Mouse (Mus musculus) midbrain, embryonic 13.5 days (tissue): Measurements from ENCODE around the gene Nuak2. TPM values are rescaled to one million over a fixed set of nuclear protein-coding genes. Genes with fewer than 3 reads are reported as not detected.
A peak's percentile ranks its signal among the peaks of the same experiment; 100 is the strongest.
"Not testable (repeated sequence)": the region's sequence is repeated elsewhere in the genome, so short reads cannot be mapped to it uniquely, and the experiment has no call there.

Experiments
- ATAC-seq: fragments of 200-750 bp; cut with Nextera tagmentation; 2 replicates; pipeline ENCODE4 v1.8.0; 2017; ENCODE audit warnings: mild to moderate bottlenecking, moderate TSS enrichment, moderate library complexity
- H3K27ac ChIP-seq: fragments of 300-500 bp; sonication (generic); 2 replicates; pipeline ENCODE4 v1.5.1; 2015; ENCODE audit warnings: inconsistent platforms, mild to moderate bottlenecking, moderate library complexity
- H3K27me3 ChIP-seq: fragments of 300-500 bp; sonication (generic); 2 replicates; pipeline ENCODE4 v1.6.1; 2015; ENCODE audit warnings: mild to moderate bottlenecking, inconsistent platforms
- H3K36me3 ChIP-seq: fragments of 300-500 bp; sonication (generic); 2 replicates; pipeline ENCODE4 v1.6.1; 2015; ENCODE audit warnings: mild to moderate bottlenecking, inconsistent platforms
- H3K4me1 ChIP-seq: fragments of 300-500 bp; sonication (generic); replicated peaks from 2 replicates; pipeline ENCODE4 v1.6.1; 2015; ENCODE audit warnings: inconsistent platforms
- H3K4me2 ChIP-seq: fragments of 300-500 bp; sonication (generic); replicated peaks from 2 replicates; pipeline ENCODE4 v1.6.1; 2015; ENCODE audit warnings: moderate library complexity, mild to moderate bottlenecking, inconsistent platforms
- H3K4me3 ChIP-seq: fragments of 300-500 bp; sonication (generic); replicated peaks from 2 replicates; pipeline ENCODE4 v1.5.1; 2015; ENCODE audit warnings: mild to moderate bottlenecking, inconsistent platforms
- H3K9ac ChIP-seq: fragments of 300-500 bp; sonication (generic); replicated peaks from 2 replicates; pipeline ENCODE4 v1.6.1; 2015; ENCODE audit warnings: mild to moderate bottlenecking, inconsistent platforms
- H3K9me3 ChIP-seq: fragments of 300-500 bp; sonication (generic); 2 replicates; pipeline ENCODE4 v1.6.1; 2016; ENCODE audit warnings: mild to moderate bottlenecking, inconsistent platforms
- WGBS: fragments of 180-500 bp; shearing (Covaris S2); methylation state at CpG from one replicate; pipeline ENCODE4 v1.1.7; 2015; 5-methylcytosine and 5-hydroxymethylcytosine counted together
- polyA plus RNA-seq: library from polyadenylated mRNA; unstranded; fragments of >200 nt; fragmentation: Nextera tagmentation; extraction: Ambion mirVana; gene quantifications from 2 replicates; pipeline ENCODE4 v1.2.1, GENCODE M21; 2015

Gene Nuak2
- polyA plus RNA-seq = 53.5 and 56.3 TPM in 2 replicates

DNA sequence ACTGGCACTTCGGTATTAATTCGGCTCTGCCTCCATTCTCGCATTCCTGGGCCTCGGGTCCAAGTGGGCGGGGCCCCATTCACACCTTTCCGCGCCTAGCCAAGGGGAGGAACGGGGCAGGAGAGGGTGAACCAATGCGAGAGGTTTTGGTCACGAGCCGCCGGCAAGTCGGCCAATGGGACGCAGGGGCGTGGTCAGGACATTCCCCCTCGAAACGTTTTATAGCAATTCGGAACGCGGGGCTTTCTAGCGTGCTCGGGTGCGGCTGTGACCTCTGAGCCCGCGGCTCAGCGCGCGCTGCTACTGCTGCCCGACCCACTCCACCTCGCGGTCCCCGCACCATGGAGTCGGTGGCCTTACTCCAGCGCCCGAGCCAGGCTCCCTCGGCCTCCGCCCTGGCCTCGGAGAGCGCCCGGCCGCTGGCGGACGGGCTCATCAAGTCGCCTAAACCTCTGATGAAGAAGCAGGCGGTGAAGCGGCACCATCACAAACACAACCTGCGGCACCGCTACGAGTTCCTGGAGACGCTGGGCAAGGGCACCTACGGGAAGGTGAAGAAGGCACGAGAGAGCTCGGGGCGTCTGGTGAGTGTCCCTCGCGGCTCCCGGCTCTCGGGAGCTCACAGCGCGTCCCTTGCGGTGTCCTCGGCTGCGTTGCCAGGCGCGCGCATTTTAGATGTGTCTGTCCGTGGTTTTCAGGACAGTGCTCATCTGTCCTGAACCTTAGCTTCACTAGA, at the start of gene Nuak2:
TSS of gene Nuak2 (plus strand) at position 238 of the 736 bp plus-strand sequence.
- WGBS = under 1% methylated on average over 67 of the region's 67 CpGs
- H3K4me2 ChIP-seq = peak within 1 kb of the TSS; percentile 78
- peak within 1 kb of the TSS; percentile 98 for H3K27ac ChIP-seq
- peak within 1 kb of the TSS; percentile 94 for H3K9ac ChIP-seq
- H3K9me3 ChIP-seq = no peaks in the 10 kb centered on the region
- H3K4me1 ChIP-seq = peaks cover 53% of the 10 kb centered on the region
- peak within 1 kb of the TSS; percentile 90 for H3K4me3 ChIP-seq
- peaks cover 9% of the 10 kb centered on the region; the same call in 1 of the 2 replicates for H3K27me3 ChIP-seq
- peak; percentile 84 for ATAC-seq
- no peaks in the 10 kb centered on the region for H3K36me3 ChIP-seq

DNA sequence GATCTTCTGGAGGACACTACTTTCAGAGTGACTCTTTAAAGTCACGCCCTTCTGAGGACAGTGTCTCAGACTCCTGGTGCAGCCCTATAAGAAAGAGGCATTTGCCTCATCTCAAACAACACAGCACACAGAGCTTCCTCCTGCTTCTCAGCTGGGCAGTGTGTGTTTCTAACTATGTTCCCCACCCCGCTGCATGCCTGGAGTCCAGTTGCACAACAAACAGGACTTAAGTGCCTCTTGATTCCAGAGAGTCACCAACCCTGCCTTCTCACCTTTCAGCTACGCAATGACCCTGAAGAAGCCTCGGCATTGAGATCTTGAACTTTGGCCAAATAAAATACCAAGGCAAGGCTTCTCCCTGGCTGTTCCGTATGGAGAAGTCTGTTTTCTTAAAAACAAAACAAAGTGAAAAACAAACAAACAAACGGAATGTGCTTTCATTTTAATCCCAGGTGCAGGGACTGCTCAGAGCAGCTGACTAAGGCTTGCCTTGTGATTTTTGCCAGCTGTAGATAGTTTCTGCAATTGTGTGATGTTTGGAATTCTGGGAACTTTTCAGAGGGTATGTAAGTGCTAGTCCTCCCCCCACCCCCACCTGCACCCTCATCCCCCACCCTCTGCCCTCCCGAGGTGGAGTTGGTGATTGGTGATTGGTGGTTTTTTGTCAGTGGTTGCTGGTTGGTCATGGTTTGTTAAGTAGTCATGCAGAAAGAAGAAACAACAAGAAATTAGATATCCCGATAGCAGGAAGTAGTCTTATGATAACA, 49.0 kb upstream of the Nuak2 start:
- Histone ChIP-seq H3K4me3 (no peak overlapping the region), H3K4me1 (peaks cover 14% of the 10 kb centered on the region), H3K9ac (no peak overlapping the region), H3K9me3 (no peaks in the 10 kb centered on the region), H3K27me3 (no peaks in the 10 kb centered on the region), H3K4me2 (no peak overlapping the region), H3K27ac (no peak overlapping the region), H3K36me3 (no peaks in the 10 kb centered on the region)
- 71% methylated on average over 8 of the region's 8 CpGs for WGBS
- ATAC-seq = no peak

DNA sequence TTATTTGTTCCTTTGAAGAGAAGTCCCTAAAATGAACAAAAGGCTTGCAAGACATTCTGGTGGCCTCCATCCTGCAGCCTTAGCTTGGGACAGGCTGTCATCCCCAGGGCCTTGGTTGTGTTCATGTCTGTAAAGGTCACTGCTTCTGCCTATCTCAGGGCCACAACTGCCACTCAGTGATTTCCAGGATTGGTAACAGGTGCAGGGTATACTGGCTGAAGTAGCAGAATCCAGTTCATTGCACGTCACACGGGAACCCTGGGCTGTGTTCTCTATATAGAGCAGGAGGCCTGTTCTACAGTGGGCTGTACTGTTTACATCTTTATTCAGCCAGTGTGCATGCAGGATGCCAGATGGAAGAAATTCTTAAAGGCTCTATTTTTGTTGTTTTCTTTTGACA, 48.0 kb upstream of the Nuak2 start:
- ATAC-seq = no peak
- Histone ChIP-seq H3K27ac (no peak overlapping the region), H3K9me3 (no peaks in the 10 kb centered on the region), H3K4me3 (no peak overlapping the region), H3K9ac (no peak overlapping the region), H3K4me2 (no peak overlapping the region), H3K27me3 (no peaks in the 10 kb centered on the region), H3K4me1 (peaks cover 14% of the 10 kb centered on the region), H3K36me3 (no peaks in the 10 kb centered on the region)
- 81% methylated on average over 2 of the region's 2 CpGs for WGBS

DNA sequence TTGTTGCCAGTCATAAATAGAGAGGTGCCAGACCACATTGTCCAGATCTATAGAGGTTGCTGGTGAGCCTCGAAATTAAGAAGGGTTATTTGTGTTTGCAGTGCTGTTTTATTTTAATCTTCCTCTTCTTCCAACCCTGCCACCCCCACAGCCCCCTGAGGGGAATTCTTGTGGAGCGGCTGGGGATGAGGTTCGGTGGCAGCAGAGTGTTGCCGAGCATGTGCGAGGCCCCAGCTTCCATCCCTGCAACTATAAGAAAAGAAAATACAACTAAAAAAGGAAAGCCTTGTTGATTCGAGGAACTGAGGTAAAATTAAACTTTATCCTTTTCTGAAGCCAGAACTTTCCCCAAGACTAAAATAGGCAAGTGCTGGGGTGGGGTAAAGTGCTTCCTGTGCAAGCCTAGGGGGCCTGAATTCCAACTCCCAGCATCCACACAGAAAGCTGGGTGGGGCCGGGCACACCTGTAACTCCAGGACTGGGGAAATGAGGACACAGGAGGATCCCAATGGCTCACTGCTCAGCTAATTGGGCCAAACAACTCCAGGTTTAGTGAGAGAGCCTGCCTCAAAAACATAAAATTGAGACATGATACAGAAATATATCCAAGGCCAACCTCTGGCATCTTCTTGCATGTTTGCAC, 47.4 kb upstream of the Nuak2 start:
- Histone ChIP-seq H3K4me2 (no peak overlapping the region), H3K27ac (no peak overlapping the region), H3K9me3 (no peaks in the 10 kb centered on the region), H3K4me3 (no peak overlapping the region), H3K9ac (no peak overlapping the region), H3K27me3 (no peaks in the 10 kb centered on the region), H3K36me3 (no peaks in the 10 kb centered on the region), H3K4me1 (peaks cover 14% of the 10 kb centered on the region)
- no peak for ATAC-seq
- 72% methylated on average over 7 of the region's 7 CpGs for WGBS

- Histone ChIP-seq H3K9ac (no peak overlapping the region), H3K36me3 (no peaks in the 10 kb centered on the region), H3K4me3 (no peak overlapping the region), H3K27me3 (no peaks in the 10 kb centered on the region), H3K9me3 (no peaks in the 10 kb centered on the region), H3K27ac (no peak overlapping the region), H3K4me2 (no peak overlapping the region), H3K4me1 (peaks cover 11% of the 10 kb centered on the region)
- WGBS = 63% methylated on average over 3 of the region's 3 CpGs
- no peak for ATAC-seq
Measured at GRCm38 (mm10) chr1:132271237-132271636, 44.7 kb upstream of the Nuak2 start.

DNA sequence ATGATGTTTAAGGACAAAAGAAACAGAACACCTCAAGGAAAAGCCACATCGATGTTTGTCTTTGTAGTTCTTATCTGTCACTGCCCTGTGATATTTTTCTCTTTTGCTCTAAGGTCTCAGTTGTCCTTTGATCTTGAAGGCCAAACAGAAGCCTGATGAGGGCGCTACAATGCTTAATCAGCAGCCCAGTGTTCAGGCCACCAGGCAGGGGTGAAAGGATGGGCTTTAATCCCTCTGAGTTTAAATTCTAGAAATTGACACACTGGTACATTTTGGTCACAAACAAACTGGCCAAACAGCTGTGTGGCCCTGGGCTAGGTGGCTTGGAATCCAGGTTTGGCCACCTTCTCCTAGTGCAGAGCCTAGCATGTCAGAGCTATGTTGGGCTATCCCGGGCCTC, 39.2 kb upstream of the Nuak2 start:
- WGBS = 75% methylated on average over 3 of the region's 3 CpGs
- no peak overlapping the region for H3K27ac ChIP-seq
- H3K4me1 ChIP-seq = peaks cover 9% of the 10 kb centered on the region
- H3K4me2 ChIP-seq = no peak overlapping the region
- no peak overlapping the region for H3K4me3 ChIP-seq
- H3K9ac ChIP-seq = no peak overlapping the region
- ATAC-seq = no peak
- H3K36me3 ChIP-seq = no peaks in the 10 kb centered on the region
- H3K9me3 ChIP-seq = no peaks in the 10 kb centered on the region
- H3K27me3 ChIP-seq = no peaks in the 10 kb centered on the region

DNA sequence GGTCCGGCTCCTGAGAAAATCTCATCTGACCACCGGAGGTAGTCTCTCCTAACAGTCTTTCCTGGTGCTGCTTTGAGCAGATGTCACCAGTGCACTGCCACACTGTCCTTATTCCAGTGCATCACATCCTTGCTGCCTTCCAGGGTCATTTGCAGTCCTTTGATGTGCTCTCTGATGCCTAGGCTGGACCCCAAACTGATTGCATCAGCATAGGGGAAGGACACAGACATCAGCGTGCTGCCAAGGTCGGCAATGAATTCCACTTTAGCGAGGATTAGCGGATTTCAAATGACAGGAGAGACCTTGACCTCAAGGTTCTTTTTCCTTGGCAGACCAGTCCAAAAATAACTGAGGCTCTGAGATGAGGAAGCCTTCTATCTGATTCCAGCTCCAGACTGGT, 38.8 kb upstream of the Nuak2 start:
- H3K27ac ChIP-seq = no peak overlapping the region
- peaks cover 13% of the 10 kb centered on the region for H3K4me1 ChIP-seq
- H3K9ac ChIP-seq = no peak overlapping the region
- no peak overlapping the region for H3K4me3 ChIP-seq
- ATAC-seq = no peak
- WGBS = 68% methylated on average over 6 of the region's 6 CpGs
- H3K36me3 ChIP-seq = no peaks in the 10 kb centered on the region
- no peak overlapping the region for H3K4me2 ChIP-seq
- H3K27me3 ChIP-seq = no peaks in the 10 kb centered on the region
- H3K9me3 ChIP-seq = no peaks in the 10 kb centered on the region

DNA sequence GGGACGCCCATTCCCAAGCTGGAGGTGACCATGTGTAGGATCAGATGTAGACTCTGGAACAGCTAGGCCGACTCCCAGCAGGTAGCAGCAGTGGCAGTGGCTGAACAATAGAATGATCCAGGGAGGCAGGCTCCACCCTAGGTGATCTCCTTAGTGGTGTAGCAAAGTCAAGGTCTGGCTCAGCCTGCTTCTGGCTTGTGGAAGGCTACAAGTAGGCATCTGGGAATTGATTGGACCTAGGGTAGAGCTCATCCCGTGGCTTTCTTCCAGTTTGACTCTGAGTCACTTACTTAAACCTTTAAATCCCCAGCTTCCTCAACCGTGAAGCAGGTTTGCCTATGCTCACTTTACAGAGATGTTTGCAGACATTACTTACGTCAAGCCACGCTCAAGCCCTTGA, 35.3 kb upstream of the Nuak2 start:
- not testable (repeated sequence) for ATAC-seq, H3K9me3 ChIP-seq

GRCm38 (mm10) chr1:132281523-132282176, 34.3 kb upstream of the Nuak2 start:
- Histone ChIP-seq H3K9me3 (no peaks in the 10 kb centered on the region), H3K9ac (no peak overlapping the region), H3K27me3 (peaks cover 9% of the 10 kb centered on the region), H3K4me2 (peak overlapping the region; percentile 25; the same call in 1 of the 2 replicates), H3K4me1 (peaks cover 32% of the 10 kb centered on the region), H3K4me3 (no peak overlapping the region), H3K27ac (peak overlapping the region; percentile 86), H3K36me3 (no peaks in the 10 kb centered on the region)
- WGBS = 5% methylated on average over 8 of the region's 8 CpGs
- peak; percentile 52 for ATAC-seq

More for the DNA sequence above, 35.3 kb upstream of the Nuak2 start:
- not testable (repeated sequence) for H3K27ac ChIP-seq, H3K9ac ChIP-seq, H3K27me3 ChIP-seq, H3K4me2 ChIP-seq, H3K36me3 ChIP-seq, H3K4me3 ChIP-seq
- 70% methylated on average over 6 of the region's 6 CpGs for WGBS
- peaks cover 32% of the 10 kb centered on the region for H3K4me1 ChIP-seq

DNA sequence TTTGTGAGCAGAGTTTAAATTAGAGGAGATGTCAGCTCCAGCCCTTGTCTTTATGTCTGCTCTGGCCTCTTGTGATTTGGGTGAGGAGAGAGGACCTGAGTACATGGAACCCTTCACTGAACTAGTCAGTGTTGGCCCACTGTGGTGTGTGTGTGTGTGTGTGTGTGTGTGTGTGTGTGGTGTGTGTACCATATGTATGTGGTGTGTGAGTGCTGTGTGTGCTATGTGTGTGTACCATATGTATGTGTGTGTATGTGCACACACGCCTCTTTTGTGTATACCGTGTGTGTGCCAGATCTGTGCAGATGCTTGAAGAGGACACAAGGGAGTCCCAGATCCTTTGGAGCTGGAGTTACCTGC, 33.8 kb upstream of the Nuak2 start:
- WGBS = 74% methylated on average over 2 of the region's 2 CpGs
- peak overlapping the region; percentile 86 for H3K27ac ChIP-seq
- H3K27me3 ChIP-seq = peaks cover 9% of the 10 kb centered on the region
- ATAC-seq = peak; percentile 53
- no peaks in the 10 kb centered on the region for H3K9me3 ChIP-seq
- peaks cover 32% of the 10 kb centered on the region for H3K4me1 ChIP-seq
- H3K4me2 ChIP-seq = peak overlapping the region; percentile 25; the same call in 1 of the 2 replicates
- no peak overlapping the region for H3K4me3 ChIP-seq
- no peak overlapping the region for H3K9ac ChIP-seq
- no peaks in the 10 kb centered on the region for H3K36me3 ChIP-seq

DNA sequence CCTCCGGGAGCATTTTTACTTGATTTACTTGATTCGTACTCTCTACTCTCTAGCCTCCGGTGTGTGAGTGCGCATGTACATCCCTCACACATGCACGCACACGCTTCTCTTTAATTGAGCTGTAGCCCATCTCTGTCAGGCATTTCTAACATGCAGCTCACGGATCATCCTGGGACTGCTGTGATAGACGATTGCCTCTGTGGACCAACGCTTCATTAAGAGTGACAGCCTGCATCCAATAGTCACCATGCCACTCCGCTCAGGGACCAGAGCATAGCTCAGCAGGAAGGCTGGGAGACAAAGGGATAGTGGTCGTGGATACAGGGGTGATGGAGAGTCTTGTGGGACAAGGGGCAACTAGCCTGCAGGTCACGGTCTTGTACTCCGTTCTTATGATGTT, 32.9 kb upstream of the Nuak2 start:
- H3K4me3 ChIP-seq = no peak overlapping the region
- H3K4me1 ChIP-seq = peaks cover 40% of the 10 kb centered on the region
- no peak overlapping the region for H3K9ac ChIP-seq
- no peaks in the 10 kb centered on the region for H3K36me3 ChIP-seq
- peak overlapping the region; percentile 86 for H3K27ac ChIP-seq
- peak; percentile 74 for ATAC-seq
- H3K9me3 ChIP-seq = no peaks in the 10 kb centered on the region
- H3K27me3 ChIP-seq = peaks cover 9% of the 10 kb centered on the region
- 28% methylated on average over 13 of the region's 13 CpGs for WGBS
- H3K4me2 ChIP-seq = no peak overlapping the region; the same call in 1 of the 2 replicates

DNA sequence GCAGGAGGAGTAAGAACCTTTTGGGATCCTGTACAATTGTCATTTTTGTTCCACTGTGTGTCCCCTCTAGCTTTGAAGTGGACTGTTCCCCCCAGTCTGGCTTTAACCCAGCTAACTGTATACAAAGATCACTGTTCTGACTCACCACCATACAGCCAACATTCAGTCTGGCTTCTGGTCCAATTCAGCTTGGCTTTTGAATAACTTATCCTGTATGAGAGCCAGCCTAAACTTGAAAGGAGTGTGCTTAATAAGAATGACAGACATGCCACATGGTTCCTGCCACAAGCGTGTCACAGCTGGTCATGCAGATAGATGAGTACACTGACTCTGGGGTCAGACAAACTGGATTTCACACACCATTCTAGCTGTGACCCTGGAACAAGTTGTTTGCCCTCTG, 29.2 kb upstream of the Nuak2 start:
- peaks cover 62% of the 10 kb centered on the region for H3K4me1 ChIP-seq
- H3K36me3 ChIP-seq = no peaks in the 10 kb centered on the region
- H3K4me2 ChIP-seq = no peak overlapping the region
- WGBS = 76% methylated on average over 1 of the region's 1 CpGs
- H3K9me3 ChIP-seq = no peaks in the 10 kb centered on the region
- ATAC-seq = no peak
- peaks cover 9% of the 10 kb centered on the region for H3K27me3 ChIP-seq
- no peak overlapping the region for H3K27ac ChIP-seq
- no peak overlapping the region for H3K4me3 ChIP-seq
- H3K9ac ChIP-seq = no peak overlapping the region
